Mouse (Mus musculus) kidney, adult 18-20 months (tissue): ENCODE measurements around the gene Dcaf10.
"Not testable (repeated sequence)": the region's sequence is repeated elsewhere in the genome, so short reads cannot be mapped to it uniquely, and the experiment has no call there.

ENCODE experiments used
- DNase-seq: peaks from one replicate; pipeline ENCODE4 v3.0.0; 2021

The Dcaf10 gene

GRCm38 (mm10) chr4:45341669-45342249, at the start of gene Dcaf10:
Dcaf10 (plus strand) TSS chr4:45342101.
- peak; percentile 94 for DNase-seq

GRCm38 (mm10) chr4:45296662-45297564, 45.0 kb upstream of the Dcaf10 start, which contains the start of gene Trmt10b:
Trmt10b (plus strand) TSS chr4:45297127.
- DNase-seq: peak; percentile 79

- no peak for DNase-seq
Measured at GRCm38 (mm10) chr4:45305536-45305935, 36.4 kb upstream of the Dcaf10 start.

GRCm38 (mm10) chr4:45308046-45308445, 33.9 kb upstream of the Dcaf10 start:
- DNase-seq: peak; percentile 11

GRCm38 (mm10) chr4:45308606-45309005, 33.3 kb upstream of the Dcaf10 start:
- no peak for DNase-seq

- DNase-seq: no peak
Measured at GRCm38 (mm10) chr4:45311056-45311455, 30.8 kb upstream of the Dcaf10 start.

- DNase-seq: peak; percentile 88
Measured at GRCm38 (mm10) chr4:45320159-45320816, 21.6 kb upstream of the Dcaf10 start.

GRCm38 (mm10) chr4:45331139-45331538, 10.8 kb upstream of the Dcaf10 start:
- DNase-seq: no peak

- DNase-seq: no peak
Measured at GRCm38 (mm10) chr4:45332466-45332865, 9.4 kb upstream of the Dcaf10 start.

GRCm38 (mm10) chr4:45341226-45341625, 675 bp upstream of the Dcaf10 start:
- DNase-seq: no peak

- peak; percentile 72 for DNase-seq
Measured at GRCm38 (mm10) chr4:45342286-45343155, 620 bp downstream of the Dcaf10 start, which contains the start of gene Exosc3. Exosc3 (minus strand) TSS chr4:45342732.

- no peak for DNase-seq
Measured at GRCm38 (mm10) chr4:45356653-45357052, 14.8 kb downstream of the Dcaf10 start.

GRCm38 (mm10) chr4:45371261-45371660, 29.4 kb downstream of the Dcaf10 start:
- no peak for DNase-seq

- no peak for DNase-seq
Measured at GRCm38 (mm10) chr4:45374879-45375278, 33.0 kb downstream of the Dcaf10 start.

- DNase-seq: no peak
Measured at GRCm38 (mm10) chr4:45376573-45376972, 34.7 kb downstream of the Dcaf10 start.

- not testable (repeated sequence) for DNase-seq
Measured at GRCm38 (mm10) chr4:45380903-45381580, 39.1 kb downstream of the Dcaf10 start.

GRCm38 (mm10) chr4:45382133-45382532, 40.2 kb downstream of the Dcaf10 start:
- DNase-seq: not testable (repeated sequence)

- DNase-seq: not testable (repeated sequence)
Measured at GRCm38 (mm10) chr4:45387296-45387695, 45.4 kb downstream of the Dcaf10 start.

- DNase-seq: no peak
Measured at GRCm38 (mm10) chr4:45392099-45392498, 50.2 kb downstream of the Dcaf10 start.

- DNase-seq: peak; percentile 55
Measured at GRCm38 (mm10) chr4:45392572-45392971, 50.7 kb downstream of the Dcaf10 start.

- no peak for DNase-seq
Measured at GRCm38 (mm10) chr4:45392994-45393393, 51.1 kb downstream of the Dcaf10 start.

- DNase-seq: no peak
Measured at GRCm38 (mm10) chr4:45393658-45394057, 51.8 kb downstream of the Dcaf10 start.
